Mouse (Mus musculus): ENCODE results near the gene Focad. TPM values are rescaled to one million over a fixed set of nuclear protein-coding genes. Genes with fewer than 3 reads are reported as not detected.
A peak's percentile ranks its signal among the peaks of the same experiment; 100 is the strongest.
"Not testable (repeated sequence)": the region's sequence is repeated elsewhere in the genome, so short reads cannot be mapped to it uniquely, and the experiment has no call there.

Gene Focad
- total RNA-seq, 2 experiments from 2014 or later = 19.7 to 26.3 TPM

DNA sequence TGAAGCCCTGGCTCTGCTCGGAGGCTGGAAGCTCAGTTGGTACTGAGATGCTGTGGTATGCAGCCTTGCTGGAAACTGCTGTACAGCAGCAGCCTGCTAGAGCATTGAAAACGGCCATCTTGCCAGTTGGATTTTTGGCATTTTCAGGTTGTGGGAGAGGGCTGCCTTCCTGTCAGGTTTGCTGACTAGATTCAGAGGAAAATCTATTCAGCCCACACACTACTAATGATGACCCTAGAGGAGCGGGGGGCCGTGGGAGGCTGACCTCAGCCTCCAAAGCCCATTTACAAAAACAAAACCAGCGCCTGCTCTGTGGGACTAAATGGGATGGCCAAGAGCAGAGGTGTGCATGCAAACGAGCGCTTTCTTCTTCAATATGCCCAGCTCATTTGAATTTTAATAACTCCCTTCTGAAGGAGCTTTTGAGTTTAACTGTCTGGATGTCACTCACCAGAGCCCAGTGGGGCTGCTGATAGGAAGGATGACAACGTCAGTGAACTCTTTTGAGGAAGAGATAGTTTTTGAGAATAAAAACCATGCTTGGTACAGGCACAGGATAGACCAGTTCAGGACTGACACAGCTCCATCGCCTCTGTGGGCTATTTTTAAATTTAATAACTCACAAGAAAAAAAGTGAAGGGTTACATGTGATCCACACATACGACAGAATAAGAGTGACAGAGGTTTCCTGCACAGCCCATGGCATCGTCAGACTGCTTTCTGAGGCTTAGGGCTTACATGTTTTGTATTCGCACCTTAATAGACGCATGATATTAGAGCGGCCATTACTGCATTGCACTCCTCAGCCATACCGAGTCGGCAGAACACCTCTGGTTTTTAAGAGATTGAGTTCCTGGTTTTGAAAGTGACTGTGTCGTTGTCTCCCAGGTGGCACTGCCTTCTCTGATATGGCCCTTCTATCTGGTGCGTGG is 278.1 kb downstream of the Focad start:
- no peak for DNase-seq (ENCODE audit: low spot score in 2 of 2)

DNA sequence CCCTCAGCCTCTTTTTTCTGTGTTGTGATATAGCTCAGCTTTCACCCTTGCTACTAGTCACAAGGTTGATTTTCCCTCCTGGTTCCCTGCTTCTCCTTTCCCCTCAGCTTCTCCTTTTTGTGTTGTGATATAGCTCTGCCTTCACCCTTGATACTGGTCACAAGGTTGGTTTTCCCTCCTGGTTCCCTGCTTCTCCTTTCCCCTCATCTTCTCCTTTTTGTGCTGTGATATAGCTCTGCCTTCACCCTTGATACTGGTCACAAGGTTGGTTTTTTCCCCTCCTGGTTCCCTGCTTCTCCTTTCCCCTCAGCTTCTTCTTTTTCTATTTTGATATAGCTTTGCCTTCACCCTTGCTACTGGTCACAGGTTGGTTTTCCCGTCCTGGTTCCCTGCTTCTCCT is 295.6 kb downstream of the Focad start:
- no peak for DNase-seq (ENCODE audit: low spot score in 2 of 2)

DNA sequence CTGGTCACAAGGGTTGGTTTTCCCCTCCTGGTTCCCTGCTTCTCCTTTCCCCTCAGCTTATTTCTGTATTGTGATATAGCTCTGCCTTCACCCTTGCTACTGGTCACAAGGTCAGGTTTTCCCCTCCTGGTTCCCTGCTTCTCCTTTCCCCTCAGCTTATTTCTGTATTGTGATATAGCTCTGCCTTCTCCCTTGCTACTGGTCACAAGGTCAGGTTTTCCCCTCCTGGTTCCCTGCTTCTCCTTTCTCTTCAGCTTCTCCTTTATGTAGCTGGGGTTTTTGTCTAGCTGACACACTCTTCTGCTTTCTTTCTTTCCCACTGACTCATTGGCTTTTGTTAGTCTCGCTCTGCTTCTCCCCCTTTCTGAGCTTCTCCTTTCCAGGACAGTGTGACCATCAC is 296.2 kb downstream of the Focad start:
- not testable (repeated sequence) for DNase-seq (ENCODE audit: low spot score in 2 of 2)

- DNase-seq (ENCODE audit: low spot score in 2 of 2) = no peak
Measured at GRCm38 (mm10) chr4:88395717-88396116, 301.3 kb downstream of the Focad start.

DNA sequence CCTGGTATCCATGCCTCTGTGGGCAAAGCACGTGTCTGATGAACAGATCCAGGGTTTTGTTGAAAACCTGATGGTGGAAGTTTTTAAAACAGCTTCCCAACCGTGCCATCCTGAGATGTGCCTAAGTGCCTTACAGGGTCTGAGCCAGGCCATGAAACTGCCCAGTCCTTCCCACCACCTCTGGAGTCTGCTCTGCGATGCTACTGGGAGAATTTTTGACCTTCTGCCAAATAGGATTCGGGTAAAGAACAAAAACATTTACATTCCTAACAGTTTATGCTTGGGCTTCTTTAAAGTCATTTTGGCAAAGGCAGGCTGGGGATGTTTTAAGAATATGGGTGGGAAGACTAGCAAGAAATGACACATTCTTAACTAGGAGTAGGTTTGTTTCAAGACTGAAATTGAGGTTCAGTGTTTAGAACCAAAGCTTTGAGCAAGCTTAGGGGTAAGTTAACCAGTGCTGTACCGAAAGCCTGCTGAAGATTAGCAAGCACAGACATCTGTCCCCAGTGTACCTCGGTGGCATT is 302.6 kb downstream of the Focad start:
- DNase-seq (ENCODE audit: low spot score in 2 of 2) = no peak

- DNase-seq (ENCODE audit: low spot score in 2 of 2) = no peak
Measured at GRCm38 (mm10) chr4:88400302-88400991, 306.0 kb downstream of the Focad start.

GRCm38 (mm10) chr4:88400992-88401313 is 306.5 kb downstream of the Focad start:
- no peak for DNase-seq (ENCODE audit: low spot score in 2 of 2)

DNA sequence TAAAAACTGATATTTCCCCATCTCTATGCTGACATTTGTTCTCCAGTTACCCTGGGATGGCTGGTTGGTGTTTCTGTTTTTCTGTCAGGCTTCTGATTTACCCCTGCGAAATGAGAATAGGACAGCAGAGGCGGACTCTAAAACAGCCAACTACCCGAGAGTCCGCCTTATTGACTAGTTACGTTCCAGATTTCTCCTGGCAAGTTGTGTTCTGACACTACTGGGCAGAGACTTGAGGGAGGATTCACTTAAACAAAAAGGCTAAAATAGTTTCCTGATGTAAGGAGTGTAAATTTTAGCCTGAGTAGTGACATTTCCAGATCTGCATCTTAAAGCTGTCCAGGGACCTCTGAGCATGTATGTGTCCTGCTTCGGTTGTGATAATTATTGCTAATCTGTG is 308.5 kb downstream of the Focad start:
- no peak for DNase-seq (ENCODE audit: low spot score in 2 of 2)

DNA sequence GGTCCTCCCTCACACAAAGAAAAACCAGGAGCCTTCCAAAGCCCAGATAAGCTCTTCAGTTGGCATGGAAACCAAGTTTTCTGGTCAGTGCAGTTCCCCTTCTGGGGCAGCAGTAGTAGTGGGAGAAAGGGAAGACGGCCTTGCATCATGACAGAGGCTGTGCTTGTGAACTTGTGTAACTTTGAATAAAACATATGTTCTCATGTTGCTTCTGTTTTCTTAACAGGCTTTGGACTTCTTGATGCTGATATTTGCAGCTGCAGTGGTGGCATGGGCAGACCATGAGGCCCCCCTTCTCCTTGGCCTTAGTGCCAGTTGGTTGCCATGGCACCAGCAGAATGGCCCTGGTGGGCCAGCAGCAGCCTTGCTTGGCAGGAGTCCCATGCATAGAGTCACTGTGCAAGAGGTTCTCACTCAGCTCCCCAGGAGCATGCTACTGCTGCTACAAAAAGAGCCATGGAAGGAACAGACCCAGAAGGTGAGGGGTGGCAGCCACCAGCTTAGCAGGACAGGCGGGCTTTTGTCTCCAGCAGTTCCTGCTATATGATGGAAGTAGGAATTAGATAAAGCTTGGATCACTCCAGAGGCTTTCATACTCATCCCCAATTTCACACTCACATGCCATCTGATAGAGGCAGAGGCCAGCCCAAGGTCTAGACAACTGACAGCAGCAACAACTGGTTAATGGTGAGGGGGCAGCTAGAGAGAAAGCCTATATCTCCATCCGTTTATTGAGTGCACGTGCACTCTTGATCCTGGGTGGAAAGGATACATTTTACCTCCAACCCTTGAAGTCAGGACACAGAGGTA is 312.7 kb downstream of the Focad start:
- DNase-seq (ENCODE audit: low spot score in 2 of 2) = peak in 1 of 2 experiments; percentile 10

DNA sequence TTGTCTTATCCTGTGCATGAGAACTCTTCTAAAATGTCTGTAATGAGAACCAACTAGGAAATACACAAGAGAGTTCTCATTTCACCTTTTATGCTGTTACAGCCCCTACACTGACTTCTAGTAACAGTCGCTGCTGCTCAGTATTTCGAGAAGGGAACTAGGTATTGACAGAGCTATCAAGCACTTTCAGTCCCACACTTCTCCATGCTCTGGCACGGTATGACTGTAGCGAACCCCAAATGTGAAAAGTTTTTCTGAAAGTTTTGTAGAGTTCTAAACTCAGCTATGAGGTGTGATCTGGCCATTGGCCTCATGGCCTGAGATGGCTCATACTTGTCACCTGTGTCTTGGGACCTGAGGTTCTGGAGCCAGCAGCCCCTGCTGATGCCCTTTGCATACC is 314.9 kb downstream of the Focad start:
- DNase-seq (ENCODE audit: low spot score in 2 of 2) = no peak

DNA sequence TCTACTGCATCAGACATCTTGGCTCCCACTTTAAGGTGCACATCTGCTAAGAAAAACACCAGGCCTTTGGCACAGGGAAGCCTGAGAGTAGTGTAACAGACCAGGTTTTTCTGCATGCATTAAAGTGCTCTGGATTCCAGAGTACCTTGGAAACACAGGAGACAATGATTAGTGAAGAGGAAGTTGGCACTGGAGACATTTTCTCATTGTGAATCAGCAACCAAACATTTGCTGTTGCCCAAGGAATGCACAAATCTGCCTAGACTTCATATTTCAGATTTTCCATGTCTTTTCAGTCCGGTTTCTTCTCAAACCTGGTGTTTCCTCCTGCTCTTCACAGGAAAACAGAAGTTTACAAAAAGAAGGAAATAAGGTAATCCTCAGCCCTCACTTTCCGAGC is 317.9 kb downstream of the Focad start:
- no peak for DNase-seq (ENCODE audit: low spot score in 2 of 2)

GRCm38 (mm10) chr4:88415017-88415416 is 320.6 kb downstream of the Focad start:
- DNase-seq (ENCODE audit: low spot score in 2 of 2) = no peak

- DNase-seq (ENCODE audit: low spot score in 2 of 2) = no peak
Measured at GRCm38 (mm10) chr4:88419378-88419777, 324.9 kb downstream of the Focad start.

DNA sequence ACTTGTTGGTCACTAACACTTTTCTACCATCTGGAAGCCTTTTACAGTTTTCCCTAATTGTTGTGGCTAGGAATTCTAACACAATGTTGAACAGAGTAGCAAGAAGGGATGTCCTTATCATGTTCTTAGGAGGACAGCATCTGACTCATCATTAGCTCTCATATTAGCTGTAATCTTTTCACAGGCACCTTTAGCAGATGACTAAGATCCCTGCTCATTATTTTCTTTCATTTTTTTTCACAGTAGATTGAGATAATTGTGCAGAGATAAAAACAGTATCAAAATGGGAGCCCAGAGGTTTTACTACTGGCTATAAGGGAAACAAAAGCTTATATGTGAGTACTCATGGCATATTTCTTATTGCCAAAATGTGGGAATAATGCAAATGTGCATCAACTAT is 330.1 kb downstream of the Focad start:
- DNase-seq (ENCODE audit: low spot score in 2 of 2) = no peak

DNA sequence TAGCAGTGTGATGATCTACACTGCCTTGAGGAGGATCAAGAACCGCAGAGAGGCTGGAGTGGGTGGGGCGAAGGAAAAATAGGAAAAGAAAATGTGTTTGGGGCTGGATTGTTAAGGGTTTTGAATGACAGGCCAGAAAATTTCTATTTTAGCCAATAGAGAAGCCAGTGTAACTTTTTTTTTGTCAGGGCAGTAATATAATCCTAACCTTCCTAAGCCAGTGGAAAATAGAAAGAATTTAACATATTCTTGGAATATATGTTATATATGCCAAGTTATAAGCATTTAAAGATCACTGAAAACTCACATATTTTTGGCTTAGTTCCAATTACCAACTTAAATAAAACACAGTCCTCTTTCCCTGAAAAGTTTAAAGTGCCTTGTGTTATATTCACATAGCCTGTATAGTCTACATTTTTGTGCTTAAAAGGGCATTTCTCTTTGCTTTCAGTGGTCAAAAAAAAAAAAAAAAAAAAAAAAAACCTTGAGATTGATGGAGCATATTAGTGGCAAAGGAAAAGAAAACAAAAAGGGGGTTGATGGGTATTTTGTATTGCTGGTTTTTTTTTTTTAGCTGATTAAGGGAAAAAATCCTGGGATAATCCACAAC is 333.3 kb downstream of the Focad start:
- no peak for DNase-seq (ENCODE audit: low spot score in 2 of 2)

GRCm38 (mm10) chr4:88432412-88433024 is 338.1 kb downstream of the Focad start:
- DNase-seq (ENCODE audit: low spot score in 2 of 2) = no peak

DNA sequence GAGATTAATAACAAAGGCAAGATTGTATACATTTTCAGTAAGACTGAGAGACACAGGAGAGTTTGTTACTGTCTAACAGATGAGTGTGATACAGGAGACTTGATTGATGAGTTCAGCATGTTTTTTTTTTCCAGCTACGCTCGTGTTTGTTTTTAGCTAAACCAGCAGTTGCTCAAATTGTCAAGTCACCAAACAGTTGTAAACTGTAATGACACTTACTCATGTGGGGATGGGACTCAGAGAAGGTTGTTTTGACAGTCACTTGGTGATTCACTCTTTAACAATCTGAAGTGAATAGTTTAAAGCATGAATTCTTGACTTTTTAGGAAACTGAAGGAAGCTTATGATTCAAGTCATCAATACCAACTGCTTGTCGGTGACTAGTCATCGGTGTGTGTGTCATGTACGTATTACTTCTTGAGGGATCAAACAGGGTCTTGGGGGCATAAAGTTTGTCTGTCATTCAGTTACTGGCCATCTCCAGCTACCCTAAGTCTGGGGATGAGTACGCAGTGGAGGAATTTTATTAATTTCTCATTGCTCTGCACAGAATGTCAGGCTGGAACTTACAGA is 342.2 kb downstream of the Focad start:
- DNase-seq (ENCODE audit: low spot score in 2 of 2) = no peak

DNA sequence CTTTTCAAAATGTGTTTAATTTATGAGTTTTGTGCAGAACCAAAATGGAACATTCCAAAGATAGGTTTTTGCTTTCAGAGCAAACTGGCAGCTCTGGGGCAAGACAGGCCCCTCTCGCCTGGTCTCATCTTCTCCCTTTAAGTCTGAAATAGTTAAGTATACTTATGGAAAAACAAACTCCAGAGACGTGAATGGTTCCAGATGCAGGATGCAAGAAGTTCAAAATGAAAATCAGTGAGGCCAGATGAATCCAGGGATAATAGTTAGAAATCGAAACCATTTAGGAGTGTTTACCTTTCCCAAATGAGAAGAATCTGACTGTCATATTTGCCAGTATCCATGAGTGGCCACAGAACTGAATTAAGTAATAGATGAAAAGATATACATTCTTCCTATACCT is 342.7 kb downstream of the Focad start:
- no peak for DNase-seq (ENCODE audit: low spot score in 2 of 2)

- DNase-seq (ENCODE audit: low spot score in 2 of 2) = no peak
Measured at GRCm38 (mm10) chr4:88437917-88438316, 343.5 kb downstream of the Focad start.

DNA sequence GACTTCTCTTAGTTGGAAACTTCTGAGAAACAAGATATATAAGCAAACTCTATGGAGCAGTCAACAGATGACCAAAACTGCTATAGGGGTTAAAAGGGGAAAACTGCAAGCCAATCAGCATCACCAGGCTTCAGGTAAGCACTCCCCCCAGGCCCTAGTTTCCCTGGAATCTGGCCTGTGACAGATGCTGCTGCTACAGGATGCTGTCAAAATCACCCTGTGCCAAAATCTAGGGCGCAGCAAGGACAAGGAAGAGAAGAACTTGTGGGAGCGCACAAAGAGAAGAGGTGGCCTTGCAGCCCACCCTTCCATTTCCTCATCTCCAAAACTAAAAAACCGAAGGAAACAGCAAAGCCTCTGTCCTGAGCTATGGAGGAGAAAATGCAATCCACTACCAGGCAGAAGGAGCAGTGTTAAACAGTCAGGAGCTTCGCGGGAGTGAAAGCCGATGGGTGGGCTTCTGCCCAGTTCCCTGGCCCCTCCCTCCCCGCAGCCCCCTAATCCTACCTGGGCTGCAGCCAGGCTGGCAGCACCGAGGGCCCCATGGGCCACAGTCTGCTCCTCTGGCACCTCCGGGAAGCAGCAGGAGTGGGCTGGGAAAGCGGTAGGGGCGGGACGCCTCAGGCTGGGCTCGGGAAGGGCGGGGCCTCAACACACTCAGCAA is 344.0 kb downstream of the Focad start, which contains the start of gene Hacd4:
Gene Hacd4 (minus strand): TSS at position 603 of the 664 bp plus-strand sequence.
- DNase-seq (ENCODE audit: low spot score in 2 of 2) = peak; percentile 53 to 58
